Mouse (Mus musculus): ENCODE measurements around the gene Sf3b4.

DNA sequence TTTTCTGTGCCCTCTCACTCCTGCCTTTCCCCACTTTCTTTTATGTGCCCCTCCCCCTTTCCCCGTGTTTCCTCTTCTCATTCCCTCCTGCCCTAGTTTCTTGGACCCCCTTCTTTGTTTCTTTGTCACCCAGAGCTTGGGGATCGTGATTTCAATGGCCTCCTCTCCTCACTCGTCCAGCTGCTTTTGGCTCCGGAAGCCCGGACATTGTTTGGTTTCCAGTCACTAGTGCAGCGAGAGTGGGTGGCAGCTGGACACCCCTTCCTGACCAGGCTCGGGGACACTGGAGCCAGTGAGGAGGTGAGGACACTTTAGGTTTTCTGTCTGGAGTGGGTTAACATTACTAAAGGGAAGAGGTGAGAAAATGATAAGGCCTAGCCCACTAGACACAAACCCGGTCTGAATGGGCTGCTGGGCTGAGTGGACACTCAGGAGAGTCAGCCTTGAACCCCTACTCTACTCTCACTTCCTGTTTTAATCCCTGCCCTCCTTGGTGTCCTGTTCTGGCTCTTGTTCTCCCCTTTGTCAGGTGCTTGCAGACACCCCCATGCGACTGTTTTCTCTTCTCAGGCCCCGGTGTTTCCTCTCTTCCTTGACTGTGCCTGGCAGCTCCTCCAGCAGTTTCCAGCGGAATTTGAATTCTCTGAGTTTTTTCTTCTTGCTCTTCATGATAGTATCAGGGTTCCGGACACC is 3.5 kb upstream of the Sf3b4 start:
- no peak for TF ChIP-seq CTCF (IDR thresholded peaks at IDR 0.05; ENCODE audit: extremely low read depth, insufficient read depth, low read length)
- no peak for TF ChIP-seq POLR2A (IDR thresholded peaks at IDR 0.05; ENCODE audit: extremely low read depth, insufficient read depth, low read length)

Data from cortical plate, adult 2 months (tissue).